Mouse (Mus musculus) urinary bladder, adult 2 months (tissue): Measurements from ENCODE around the gene Araf. TPM values are rescaled to one million over a fixed set of nuclear protein-coding genes. Genes with fewer than 3 reads are reported as not detected.
"Not testable (repeated sequence)": the region's sequence is repeated elsewhere in the genome, so short reads cannot be mapped to it uniquely, and the experiment has no call there.

Source experiments
- DNase-seq: peaks from one replicate; pipeline ENCODE4 v3.0.0; 2022; ENCODE audit warnings: low spot score
- polyA plus RNA-seq: library from polyadenylated mRNA; depleted of rRNA; stranded (reverse); fragments of >200 nt; gene quantifications from 2 replicates; pipeline ENCODE4 v1.2.3, GENCODE M21; 2012; rRNA removed

Gene Araf
- polyA plus RNA-seq = 132 and 153 TPM in 2 replicates

- no peak for DNase-seq
Measured at GRCm38 (mm10) chrX:20797681-20798080, at the start of gene Araf. Gene Araf (plus strand): TSS chrX:20797814.

GRCm38 (mm10) chrX:20748829-20749228, 48.8 kb upstream of the Araf start:
- DNase-seq = no peak

GRCm38 (mm10) chrX:20761201-20761600, 36.4 kb upstream of the Araf start:
- no peak for DNase-seq

GRCm38 (mm10) chrX:20770697-20771381, 26.8 kb upstream of the Araf start:
- DNase-seq = peak; percentile 66

GRCm38 (mm10) chrX:20771666-20772065, 25.9 kb upstream of the Araf start:
- DNase-seq = no peak

GRCm38 (mm10) chrX:20775271-20776016, 22.2 kb upstream of the Araf start:
- DNase-seq = no peak

- no peak for DNase-seq
Measured at GRCm38 (mm10) chrX:20777619-20778018, 20.0 kb upstream of the Araf start.

- DNase-seq = no peak
Measured at GRCm38 (mm10) chrX:20787309-20787708, 10.3 kb upstream of the Araf start.

GRCm38 (mm10) chrX:20792417-20792816, 5.2 kb upstream of the Araf start:
- no peak for DNase-seq

GRCm38 (mm10) chrX:20793230-20793629, 4.4 kb upstream of the Araf start:
- no peak for DNase-seq

- DNase-seq = no peak
Measured at GRCm38 (mm10) chrX:20794229-20794628, 3.4 kb upstream of the Araf start.

GRCm38 (mm10) chrX:20798141-20798796, 655 bp downstream of the Araf start:
- peak; percentile 26 for DNase-seq

GRCm38 (mm10) chrX:20798797-20799147, 1.2 kb downstream of the Araf start:
- no peak for DNase-seq

- DNase-seq = no peak
Measured at GRCm38 (mm10) chrX:20801456-20801855, 3.8 kb downstream of the Araf start.

GRCm38 (mm10) chrX:20804301-20804700, 6.7 kb downstream of the Araf start:
- not testable (repeated sequence) for DNase-seq

GRCm38 (mm10) chrX:20806295-20806694, 8.7 kb downstream of the Araf start:
- no peak for DNase-seq

GRCm38 (mm10) chrX:20816974-20817373, 19.4 kb downstream of the Araf start:
- no peak for DNase-seq

- DNase-seq = peak; percentile 42
Measured at GRCm38 (mm10) chrX:20819204-20819628, 21.6 kb downstream of the Araf start.

GRCm38 (mm10) chrX:20819708-20820426, 22.3 kb downstream of the Araf start:
- peak; percentile 22 for DNase-seq

- DNase-seq = no peak
Measured at GRCm38 (mm10) chrX:20828934-20829333, 31.3 kb downstream of the Araf start.

- no peak for DNase-seq
Measured at GRCm38 (mm10) chrX:20847232-20847631, 49.6 kb downstream of the Araf start.

- no peak for DNase-seq
Measured at GRCm38 (mm10) chrX:20847816-20848215, 50.2 kb downstream of the Araf start.
